8 mouse cellular contexts compared by ENCODE assay signal in the genomic region with DNA sequence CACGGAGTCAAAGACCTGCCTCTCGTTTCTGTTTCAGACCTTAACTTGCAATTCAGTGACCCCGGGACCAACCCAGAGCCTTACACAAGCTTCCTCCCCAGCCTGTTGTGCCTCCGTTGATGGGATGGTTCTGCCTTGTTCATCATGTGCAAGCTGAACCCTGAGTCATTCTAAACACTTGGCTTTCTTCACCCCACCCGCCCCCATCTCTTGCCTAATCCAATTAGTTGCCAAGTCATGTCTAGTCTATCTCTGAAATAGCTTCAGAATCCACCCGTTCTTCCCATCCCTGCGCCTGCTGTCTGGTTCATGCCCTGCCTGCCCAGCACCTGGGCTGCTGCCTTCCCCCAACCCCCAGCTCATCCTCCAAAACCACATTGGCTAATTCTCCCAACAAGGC. TPM values are rescaled to one million over a fixed set of nuclear protein-coding genes. Genes with fewer than 3 reads are reported as not detected.
DNase-seq lines count a peak whose midpoint lies in the region; ATAC-seq and TF ChIP-seq lines count a peak whose summit lies in the region.

No protein-coding gene starts in this region.

- no peak overlapping the region for H3K4me2 ChIP-seq in midbrain, postnatal 0 days (ENCODE audit: low read depth, low read length, poor library complexity, severe bottlenecking)
- no peak overlapping the region for H3K4me2 ChIP-seq in midbrain, embryonic 14.5 days (ENCODE audit: low read length)

- no peak overlapping the region for H3K9ac ChIP-seq in midbrain, postnatal 0 days (replicated peaks; ENCODE audit: low read length, poor library complexity, severe bottlenecking)
- no peak overlapping the region for H3K9ac ChIP-seq in midbrain, embryonic 14.5 days (replicated peaks; ENCODE audit: low read length)

- TF ChIP-seq POLR2A in kidney, adult 2 months (IDR thresholded peaks at IDR 0.05; ENCODE audit: low read depth, low read length): no peak

- H3K36me3 ChIP-seq in kidney, adult 2 months (ENCODE audit: control insufficient read depth, insufficient read depth, low read length): no peaks in the 10 kb centered on the region
- H3K36me3 ChIP-seq in midbrain, postnatal 0 days (ENCODE audit: insufficient read depth, low read length): peaks cover 4% of the 10 kb centered on the region; the same call in 1 of the 2 replicates
- peaks cover 7% of the 10 kb centered on the region; the same call in 1 of the 2 replicates for H3K36me3 ChIP-seq in midbrain, embryonic 14.5 days (ENCODE audit: control insufficient read depth, insufficient read depth, low read length)

- DNase-seq in right cerebral cortex, adult 18-20 months: peak; percentile 31
- no peak for DNase-seq in right cerebral cortex, postnatal 14 days
- DNase-seq in adrenal gland, postnatal 25 days: peak; percentile 51
- peak; percentile 49 for DNase-seq in heart, postnatal 25 days (ENCODE audit: low spot score)
- peak; percentile 62 for DNase-seq in skeletal muscle tissue, adult 2 months (ENCODE audit: low read depth, low spot score)
- no peak for DNase-seq in kidney, adult 2 months
- DNase-seq in midbrain, postnatal 0 days (ENCODE audit: low spot score): no peak
- no peak for DNase-seq in midbrain, embryonic 14.5 days

- no peaks in the 10 kb centered on the region for H3K9me3 ChIP-seq in midbrain, postnatal 0 days (ENCODE audit: low read length)
- H3K9me3 ChIP-seq in midbrain, embryonic 14.5 days (ENCODE audit: control insufficient read depth, low read length): no peaks in the 10 kb centered on the region

- no peaks in the 10 kb centered on the region for H3K27me3 ChIP-seq in kidney, adult 2 months (replicated peaks; ENCODE audit: control insufficient read depth, insufficient read depth, low read length)
- H3K27me3 ChIP-seq in midbrain, postnatal 0 days (ENCODE audit: insufficient read depth, low read length): no peaks in the 10 kb centered on the region
- no peaks in the 10 kb centered on the region for H3K27me3 ChIP-seq in midbrain, embryonic 14.5 days (ENCODE audit: control insufficient read depth, insufficient read depth, low read length)

- intact Hi-C loops in heart, postnatal 25 days (cut with DNase I): no loop called here

- ATAC-seq in midbrain, postnatal 0 days (ENCODE audit: low FRiP score): no peak
- ATAC-seq in midbrain, embryonic 14.5 days (ENCODE audit: low FRiP score, low TSS enrichment): no peak

- 55% methylated on average over 7 of the region's 7 CpGs for WGBS in kidney, adult 2 months
- WGBS in midbrain, postnatal 0 days: 71% methylated on average over 7 of the region's 7 CpGs
- 83% methylated on average over 7 of the region's 7 CpGs for WGBS in midbrain, embryonic 14.5 days

- TF ChIP-seq CTCF in kidney, adult 2 months (conservative IDR thresholded peaks at IDR 0.05; ENCODE audit: insufficient read depth, insufficient read length, low read depth, low read length): no peak
- no peak for TF ChIP-seq CTCF in midbrain, postnatal 0 days (IDR thresholded peaks at IDR 0.05)

- no peak overlapping the region for H3K4me3 ChIP-seq in kidney, adult 2 months (ENCODE audit: insufficient read depth, low read depth, low read length)
- H3K4me3 ChIP-seq in midbrain, postnatal 0 days (ENCODE audit: low read depth, low read length): no peak overlapping the region
- H3K4me3 ChIP-seq in midbrain, embryonic 14.5 days (replicated peaks; ENCODE audit: low read depth, low read length): no peak overlapping the region

- peaks cover 6% of the 10 kb centered on the region; the same call in 1 of the 2 replicates for H3K4me1 ChIP-seq in kidney, adult 2 months (ENCODE audit: control insufficient read depth, insufficient read depth, low read length)
- H3K4me1 ChIP-seq in midbrain, postnatal 0 days (ENCODE audit: insufficient read depth, low read length): no peaks in the 10 kb centered on the region
- H3K4me1 ChIP-seq in midbrain, embryonic 14.5 days (ENCODE audit: control insufficient read depth, insufficient read depth, low read length): peaks cover 10% of the 10 kb centered on the region

- no peak overlapping the region for H3K27ac ChIP-seq in kidney, adult 2 months (ENCODE audit: insufficient read depth, low read depth, low read length)
- H3K27ac ChIP-seq in midbrain, postnatal 0 days (ENCODE audit: low read depth, low read length): no peak overlapping the region
- no peak overlapping the region for H3K27ac ChIP-seq in midbrain, embryonic 14.5 days (replicated peaks; ENCODE audit: low read depth, low read length)

RNA-seq across cellular contexts. Expression of a gene that starts 9.9 kb away (rescaled TPM):
- 68.0 and 70.3 TPM in 2 replicates for total RNA-seq in adrenal gland, postnatal 25 days (2021)
- 10 to 100 TPM; 34.7 to 36.6 TPM for total RNA-seq in heart, postnatal 25 days (2021)
- polyA plus RNA-seq in kidney, adult 2 months (2012; rRNA removed): 129 and 139 TPM in 2 replicates
- total RNA-seq in midbrain, postnatal 0 days (2014; rRNA removed): 49.8 and 61.5 TPM in 2 replicates
- 59.5 and 67.3 TPM in 2 replicates for polyA plus RNA-seq in midbrain, postnatal 0 days (2015; fragmentation: Nextera tagmentation; extraction: Ambion mirVana)
- 68.8 and 71.6 TPM in 2 replicates for polyA plus RNA-seq in midbrain, embryonic 14.5 days (2014; fragmentation: Nextera tagmentation; extraction: Ambion mirVana)

RNA-seq across cellular contexts. Expression of a gene that starts 26.9 kb away (rescaled TPM):
- 0.57 and 0.76 TPM in 2 replicates for total RNA-seq in adrenal gland, postnatal 25 days (2021)
- not detected for total RNA-seq in heart, postnatal 25 days (2021)
- 0.54 and 0.56 TPM in 2 replicates for polyA plus RNA-seq in kidney, adult 2 months (2012; rRNA removed)
- total RNA-seq in midbrain, postnatal 0 days (2014; rRNA removed): 14.5 and 20.4 TPM in 2 replicates
- 13.9 and 16.7 TPM in 2 replicates for polyA plus RNA-seq in midbrain, postnatal 0 days (2015; fragmentation: Nextera tagmentation; extraction: Ambion mirVana)
- 1.6 TPM in 2 replicates for polyA plus RNA-seq in midbrain, embryonic 14.5 days (2014; fragmentation: Nextera tagmentation; extraction: Ambion mirVana)

Comparison
In these comparisons a context has a peak if more than half of its experiments do, and no peak if none do; other contexts are left out.
1. DNase-seq: peak in right cerebral cortex, adult 18-20 months (single experiment), adrenal gland, postnatal 25 days (single experiment), heart, postnatal 25 days (single experiment) and skeletal muscle tissue, adult 2 months (single experiment); none in right cerebral cortex, postnatal 14 days (single experiment), kidney, adult 2 months (single experiment), midbrain, postnatal 0 days (single experiment) and midbrain, embryonic 14.5 days (single experiment).